Mouse (Mus musculus): ENCODE data around the gene Cfap43. TPM values are rescaled to one million over a fixed set of nuclear protein-coding genes. Genes with fewer than 3 reads are reported as not detected.

Gene Cfap43
- polyA plus RNA-seq (2016; fragmentation: Nextera tagmentation; extraction: Ambion mirVana): 1.7 and 3.2 TPM in 2 replicates

DNA sequence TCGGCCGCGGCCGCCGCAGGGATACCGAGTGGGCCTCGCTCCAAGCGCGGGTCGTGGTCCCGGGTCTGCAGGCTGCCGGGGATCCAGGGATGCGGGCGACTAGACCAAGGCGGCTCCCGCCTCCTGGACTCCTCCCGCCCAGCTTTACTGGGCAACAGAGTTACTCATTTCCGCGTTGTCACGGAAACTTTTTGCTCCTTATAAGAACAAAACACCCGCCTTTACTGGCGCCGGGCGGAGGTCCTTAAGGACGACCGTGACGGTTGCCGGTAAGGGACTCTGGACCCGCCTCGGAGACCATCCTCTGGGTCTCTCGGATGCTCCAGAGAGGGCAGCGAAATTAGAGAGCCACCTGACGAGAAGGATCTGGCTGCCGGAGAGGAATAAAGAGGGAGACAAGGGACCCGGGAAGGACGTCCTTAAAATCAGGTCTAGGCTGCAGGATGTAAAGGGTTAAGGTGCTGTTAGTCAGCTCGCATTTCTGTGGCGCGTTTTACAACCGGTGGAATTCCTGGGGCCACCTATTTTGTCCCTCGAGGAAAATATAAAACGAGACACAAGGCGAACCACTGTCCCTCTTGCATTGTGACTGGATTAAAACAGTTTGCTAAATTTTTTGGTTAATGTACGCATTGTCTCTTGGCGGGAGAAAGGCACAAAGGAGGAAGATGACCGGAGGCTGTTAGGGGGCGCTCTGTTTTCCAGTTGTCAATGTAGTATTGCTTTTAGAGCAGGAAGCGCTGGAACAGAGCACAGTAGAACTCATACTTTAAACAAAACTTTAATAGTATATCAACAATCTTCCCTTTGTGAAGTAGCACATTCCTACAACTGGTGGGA, at the start of gene Cfap43, which contains the start of gene Itprip:
TSS of gene Cfap43 (minus strand) at position 162 of the 840 bp plus-strand sequence.
TSS of gene Itprip (minus strand) at position 174 of the 840 bp plus-strand sequence.
- WGBS: under 1% methylated on average over 48 of the region's 48 CpGs
- Histone ChIP-seq H3K36me3 (no peaks in the 10 kb centered on the region), H3K4me2 (replicated peaks) (peak within 1 kb of the TSS; percentile 69), H3K9me3 (replicated peaks) (no peaks in the 10 kb centered on the region), H3K9ac (peak within 1 kb of the TSS; percentile 85), H3K4me3 (peak within 1 kb of the TSS; percentile 85), H3K4me1 (peaks cover 24% of the 10 kb centered on the region), H3K27ac (peak within 1 kb of the TSS; percentile 84), H3K27me3 (no peaks in the 10 kb centered on the region)
- ATAC-seq (ENCODE audit: low FRiP score): peak; percentile 80

DNA sequence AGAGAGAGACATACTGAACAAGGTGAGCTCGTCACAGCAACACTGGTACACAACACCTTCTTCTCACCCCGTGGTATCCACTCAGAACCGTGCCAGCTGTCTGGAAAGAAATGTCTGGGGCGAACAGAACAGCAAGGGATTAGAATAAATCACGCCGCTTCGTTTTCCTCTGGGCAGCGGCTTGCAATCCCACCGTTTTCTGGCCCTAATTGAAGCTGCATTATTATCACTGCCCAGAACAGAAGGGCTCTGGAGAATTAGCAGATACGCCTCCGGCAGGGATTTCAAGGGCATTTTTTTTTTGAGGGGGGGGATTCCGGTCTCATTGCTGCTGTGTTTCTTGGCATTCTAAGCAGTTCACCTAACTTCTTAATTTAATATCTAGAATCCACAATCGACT, 39.1 kb upstream of the Cfap43 start:
- Histone ChIP-seq H3K9me3 (replicated peaks) (no peaks in the 10 kb centered on the region), H3K4me1 (peaks cover under 1% of the 10 kb centered on the region; the same call in 1 of the 2 replicates), H3K4me2 (replicated peaks) (no peak overlapping the region), H3K4me3 (no peak overlapping the region), H3K27me3 (no peaks in the 10 kb centered on the region), H3K36me3 (no peaks in the 10 kb centered on the region), H3K9ac (no peak overlapping the region), H3K27ac (no peak overlapping the region)
- WGBS: 70% methylated on average over 13 of the region's 13 CpGs
- no peak for ATAC-seq (ENCODE audit: low FRiP score)

DNA sequence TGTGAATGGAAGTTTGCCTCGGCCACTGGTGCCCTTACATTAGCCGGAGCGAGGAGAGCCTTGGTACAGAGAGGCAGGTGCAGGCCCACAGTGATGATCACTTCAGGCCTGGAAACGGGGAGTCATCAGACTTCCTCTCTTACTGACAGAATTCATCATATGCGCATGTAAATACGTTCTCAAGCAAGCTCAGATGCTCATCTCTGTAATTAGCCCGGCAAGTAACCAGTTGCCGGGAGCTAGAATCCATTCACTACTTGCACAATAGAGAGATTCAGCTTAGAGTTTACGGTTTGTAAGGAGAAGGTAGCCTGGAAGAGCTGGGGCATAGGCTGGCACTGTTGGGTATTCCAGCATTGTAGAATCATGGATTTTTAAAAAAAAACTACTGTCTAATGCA, 34.1 kb upstream of the Cfap43 start:
- Histone ChIP-seq H3K9me3 (replicated peaks) (no peaks in the 10 kb centered on the region), H3K4me1 (peaks cover 4% of the 10 kb centered on the region; the same call in 1 of the 2 replicates), H3K4me3 (no peak overlapping the region), H3K9ac (no peak overlapping the region), H3K4me2 (replicated peaks) (no peak overlapping the region), H3K27ac (no peak overlapping the region; the same call in 1 of the 2 replicates), H3K36me3 (no peaks in the 10 kb centered on the region), H3K27me3 (no peaks in the 10 kb centered on the region)
- no peak for ATAC-seq (ENCODE audit: low FRiP score)
- WGBS: 58% methylated on average over 9 of the region's 9 CpGs

DNA sequence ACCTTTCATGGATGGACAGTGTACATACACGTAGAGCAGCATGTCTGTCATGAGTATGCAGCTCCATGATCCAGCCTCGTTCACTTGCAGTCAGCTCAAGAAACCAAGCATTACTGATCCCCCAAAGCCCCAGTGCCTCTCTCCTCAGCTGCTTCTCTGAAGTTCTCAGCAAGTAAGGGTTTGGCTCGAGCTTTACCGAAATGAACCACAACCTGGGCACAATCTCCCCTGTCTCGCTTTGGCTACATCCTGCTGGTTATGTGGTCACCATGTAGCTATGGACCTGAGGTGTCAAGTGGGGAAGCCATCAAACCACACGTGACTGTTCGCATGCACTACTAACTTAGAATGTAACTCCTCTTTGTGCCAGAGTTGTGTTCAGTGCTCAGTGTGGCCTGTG, 31.9 kb upstream of the Cfap43 start:
- no peak overlapping the region for H3K27ac ChIP-seq
- 87% methylated on average over 7 of the region's 7 CpGs for WGBS
- no peak overlapping the region for H3K9ac ChIP-seq
- peaks cover 4% of the 10 kb centered on the region; the same call in 1 of the 2 replicates for H3K4me1 ChIP-seq
- H3K27me3 ChIP-seq: no peaks in the 10 kb centered on the region
- H3K36me3 ChIP-seq: no peaks in the 10 kb centered on the region
- no peak overlapping the region for H3K4me2 ChIP-seq (replicated peaks)
- H3K9me3 ChIP-seq (replicated peaks): no peaks in the 10 kb centered on the region
- H3K4me3 ChIP-seq: no peak overlapping the region
- ATAC-seq (ENCODE audit: low FRiP score): no peak

DNA sequence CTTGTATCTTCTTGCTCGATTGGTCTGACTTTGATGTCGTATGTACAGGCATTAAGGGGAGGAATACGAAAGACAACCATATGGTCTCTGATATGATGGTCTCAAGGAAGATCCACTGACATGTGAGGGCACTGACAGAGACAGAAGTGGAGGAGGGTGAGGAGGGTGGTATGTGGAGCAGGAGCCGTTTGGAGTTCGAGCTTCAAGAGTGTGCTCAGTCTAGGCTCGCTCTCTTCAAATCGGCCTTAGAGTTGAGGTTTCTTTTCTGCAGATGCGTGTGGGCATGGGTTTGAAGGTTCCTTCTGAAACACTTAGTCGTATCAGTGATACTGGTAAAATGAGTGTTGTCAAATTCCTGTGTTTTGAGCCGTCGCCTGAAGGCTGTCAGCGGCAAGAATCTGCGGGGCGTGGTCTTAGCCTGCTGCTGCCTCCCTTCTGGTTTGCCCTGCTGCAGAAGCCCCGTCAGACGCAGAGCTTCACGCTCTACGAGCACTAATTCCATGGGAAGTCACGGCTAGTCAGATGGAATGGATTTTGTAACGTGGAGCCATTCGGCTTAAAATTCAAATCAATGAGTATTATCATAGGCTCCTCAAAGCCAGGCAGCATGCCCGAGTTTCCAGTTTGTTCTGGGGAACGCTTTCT, 27.9 kb upstream of the Cfap43 start:
- H3K4me3 ChIP-seq: no peak overlapping the region
- ATAC-seq (ENCODE audit: low FRiP score): peak; percentile 67
- no peaks in the 10 kb centered on the region for H3K27me3 ChIP-seq
- no peaks in the 10 kb centered on the region for H3K9me3 ChIP-seq (replicated peaks)
- no peaks in the 10 kb centered on the region for H3K36me3 ChIP-seq
- WGBS: 45% methylated on average over 23 of the region's 23 CpGs
- no peak overlapping the region for H3K27ac ChIP-seq
- H3K9ac ChIP-seq: no peak overlapping the region
- H3K4me1 ChIP-seq: no peaks in the 10 kb centered on the region
- peak overlapping the region; percentile 23 for H3K4me2 ChIP-seq (replicated peaks)

DNA sequence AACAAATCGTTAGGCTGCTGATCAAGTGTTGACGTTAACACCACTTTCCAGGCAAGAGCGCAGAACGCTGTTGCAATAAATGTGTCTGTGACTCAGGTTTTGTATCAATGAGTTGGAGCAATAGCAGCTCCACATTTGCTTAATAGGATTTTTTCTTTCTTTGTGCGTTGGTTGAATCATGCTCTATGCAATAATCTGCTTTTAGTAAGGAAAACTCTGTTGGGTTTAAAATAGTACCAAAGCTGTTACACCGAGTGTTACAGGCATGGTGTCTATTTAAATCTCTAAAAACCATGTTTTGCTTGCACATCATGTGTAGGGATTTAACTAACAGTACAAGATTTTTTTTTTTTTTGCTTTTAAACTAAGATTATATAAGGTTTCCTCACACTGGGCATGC, 20.3 kb upstream of the Cfap43 start:
- 91% methylated on average over 6 of the region's 6 CpGs for WGBS
- no peak overlapping the region for H3K4me2 ChIP-seq (replicated peaks)
- no peak overlapping the region for H3K9ac ChIP-seq
- no peak overlapping the region for H3K4me3 ChIP-seq
- ATAC-seq (ENCODE audit: low FRiP score): no peak
- peaks cover 10% of the 10 kb centered on the region for H3K27me3 ChIP-seq
- H3K9me3 ChIP-seq (replicated peaks): no peaks in the 10 kb centered on the region
- no peaks in the 10 kb centered on the region for H3K36me3 ChIP-seq
- H3K4me1 ChIP-seq: peaks cover 9% of the 10 kb centered on the region; the same call in 1 of the 2 replicates
- no peak overlapping the region for H3K27ac ChIP-seq

DNA sequence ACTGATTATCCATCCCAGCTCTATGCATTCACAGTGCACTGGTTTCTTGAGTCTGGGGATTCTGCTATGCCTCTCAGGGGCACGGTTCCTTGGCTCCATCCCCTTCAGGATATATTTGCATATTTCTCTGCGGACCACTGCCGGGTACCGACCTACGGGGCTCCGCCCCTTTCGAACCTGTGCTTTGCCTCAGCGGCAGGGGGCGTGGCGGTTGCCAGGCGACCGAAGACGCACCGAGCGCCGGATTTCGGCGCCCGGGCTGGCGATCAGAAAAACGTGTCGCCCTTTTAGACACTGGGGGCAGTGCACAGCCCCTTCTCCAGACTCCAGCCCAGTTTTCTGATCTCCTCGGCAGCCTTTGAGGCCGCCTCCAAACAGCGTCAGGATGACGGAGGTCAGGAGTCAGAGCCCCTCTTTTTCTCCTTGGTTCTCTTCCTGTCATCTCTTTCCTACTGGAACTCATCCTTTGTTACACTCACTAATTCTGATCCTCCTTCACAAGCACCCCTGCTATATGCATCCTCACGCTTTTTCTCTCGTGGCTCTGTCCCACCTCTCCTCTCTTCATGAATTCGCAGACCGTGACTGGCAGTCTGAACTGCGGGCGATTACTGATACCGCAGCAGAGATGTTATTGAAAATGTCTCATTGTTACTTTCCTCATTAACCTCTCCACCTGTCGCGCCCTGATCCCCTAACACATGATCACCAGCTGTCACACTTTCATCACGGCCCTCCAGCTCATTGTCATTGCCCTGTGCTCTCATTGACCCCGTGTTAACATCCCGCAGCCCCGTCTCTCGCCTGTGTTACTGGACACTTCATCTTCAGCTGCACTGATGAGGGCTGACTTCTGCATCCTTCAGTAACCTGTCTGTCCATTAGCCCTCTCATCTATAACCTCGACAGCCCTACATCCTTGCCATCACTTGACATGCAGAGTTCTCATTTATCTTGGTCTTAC, 18.6 kb upstream of the Cfap43 start, which contains the start of gene Cfap58:
TSS of gene Cfap58 (plus strand) at position 233 of the 964 bp plus-strand sequence.
- Histone ChIP-seq H3K4me3 (peak within 1 kb of the TSS; percentile 33), H3K4me2 (replicated peaks) (peak within 1 kb of the TSS; percentile 71), H3K27me3 (peaks cover 10% of the 10 kb centered on the region), H3K9me3 (replicated peaks) (no peaks in the 10 kb centered on the region), H3K27ac (peak within 1 kb of the TSS; percentile 49), H3K36me3 (no peaks in the 10 kb centered on the region), H3K9ac (0 out of 2 replicates have a peak within 1 kb of the TSS, but pooled peaks have one; percentile 24), H3K4me1 (peaks cover 9% of the 10 kb centered on the region; the same call in 1 of the 2 replicates)
- peak; percentile 88 for ATAC-seq (ENCODE audit: low FRiP score)
- WGBS: 3% methylated on average over 41 of the region's 41 CpGs

DNA sequence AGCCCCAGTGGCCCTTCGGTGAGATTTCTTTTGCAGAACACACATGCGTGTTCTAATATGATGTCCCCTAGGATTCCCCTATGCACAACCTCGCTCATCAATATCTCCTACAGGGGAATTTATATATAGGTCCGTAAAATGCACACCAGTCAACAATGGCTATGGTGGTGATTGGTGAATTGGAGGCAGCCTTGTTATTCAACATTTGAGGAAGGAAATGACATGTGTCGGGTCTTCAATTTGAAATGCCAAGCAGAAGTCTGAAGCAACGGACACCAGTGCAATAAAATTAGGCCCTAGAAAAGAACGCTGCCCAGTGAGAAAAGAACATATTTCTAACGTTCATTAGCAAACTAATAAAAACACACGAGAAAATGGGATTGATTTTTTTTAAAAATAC, 17.9 kb upstream of the Cfap43 start:
- Histone ChIP-seq H3K36me3 (no peaks in the 10 kb centered on the region), H3K4me3 (0 out of 2 replicates have a peak overlapping the region, but pooled peaks have one; percentile 33), H3K27me3 (peaks cover 10% of the 10 kb centered on the region), H3K4me1 (peaks cover 9% of the 10 kb centered on the region; the same call in 1 of the 2 replicates), H3K9ac (no peak overlapping the region), H3K9me3 (replicated peaks) (no peaks in the 10 kb centered on the region), H3K27ac (no peak overlapping the region), H3K4me2 (replicated peaks) (peak overlapping the region; percentile 71)
- no peak for ATAC-seq (ENCODE audit: low FRiP score)
- WGBS: 63% methylated on average over 9 of the region's 9 CpGs

DNA sequence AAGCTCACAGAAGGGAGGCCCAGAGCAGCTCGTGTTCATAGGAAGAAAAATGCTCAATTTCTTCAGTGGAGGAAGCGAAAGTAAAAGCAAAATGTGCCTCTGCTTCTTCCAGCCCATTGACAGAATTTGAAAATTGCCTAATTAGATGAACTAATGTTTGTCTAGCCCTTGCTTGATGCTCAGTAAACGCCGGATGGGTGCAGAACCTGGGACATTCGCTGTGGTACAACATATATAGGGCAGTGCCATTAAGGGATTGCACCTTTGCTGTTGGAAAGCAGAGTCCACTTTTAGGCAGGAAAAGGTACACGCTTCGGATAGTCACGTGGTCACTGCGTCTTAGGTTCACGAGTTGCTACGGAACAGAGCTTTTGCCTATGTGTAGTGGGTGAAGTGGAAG, 17.4 kb upstream of the Cfap43 start:
- H3K27me3 ChIP-seq: peaks cover 10% of the 10 kb centered on the region
- H3K4me3 ChIP-seq: no peak overlapping the region
- WGBS: 89% methylated on average over 11 of the region's 11 CpGs
- no peaks in the 10 kb centered on the region for H3K36me3 ChIP-seq
- no peak overlapping the region for H3K9ac ChIP-seq
- H3K4me1 ChIP-seq: peaks cover 9% of the 10 kb centered on the region; the same call in 1 of the 2 replicates
- no peak for ATAC-seq (ENCODE audit: low FRiP score)
- no peak overlapping the region for H3K27ac ChIP-seq
- H3K4me2 ChIP-seq (replicated peaks): no peak overlapping the region
- no peaks in the 10 kb centered on the region for H3K9me3 ChIP-seq (replicated peaks)

DNA sequence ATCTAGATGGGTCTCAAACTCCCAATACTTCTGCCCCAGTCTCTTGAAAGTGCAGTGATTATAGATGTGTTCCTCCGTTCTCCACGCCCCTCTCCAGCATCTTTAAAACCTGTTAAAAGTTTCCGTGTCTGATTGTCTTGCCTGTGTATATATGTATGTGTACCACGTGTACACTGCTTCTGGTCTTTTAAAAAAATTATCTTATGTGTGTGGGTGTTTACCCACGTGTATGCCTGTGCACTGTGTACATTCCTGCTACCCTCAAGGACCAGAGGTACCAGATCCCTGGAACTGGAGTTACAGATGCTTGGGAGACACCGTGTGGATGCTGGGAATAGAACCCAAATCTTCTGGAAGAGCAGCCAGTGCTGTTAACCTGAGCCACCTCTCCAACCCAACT, 16.4 kb upstream of the Cfap43 start:
- no peak overlapping the region for H3K4me3 ChIP-seq
- WGBS: 84% methylated on average over 6 of the region's 6 CpGs
- ATAC-seq (ENCODE audit: low FRiP score): no peak

DNA sequence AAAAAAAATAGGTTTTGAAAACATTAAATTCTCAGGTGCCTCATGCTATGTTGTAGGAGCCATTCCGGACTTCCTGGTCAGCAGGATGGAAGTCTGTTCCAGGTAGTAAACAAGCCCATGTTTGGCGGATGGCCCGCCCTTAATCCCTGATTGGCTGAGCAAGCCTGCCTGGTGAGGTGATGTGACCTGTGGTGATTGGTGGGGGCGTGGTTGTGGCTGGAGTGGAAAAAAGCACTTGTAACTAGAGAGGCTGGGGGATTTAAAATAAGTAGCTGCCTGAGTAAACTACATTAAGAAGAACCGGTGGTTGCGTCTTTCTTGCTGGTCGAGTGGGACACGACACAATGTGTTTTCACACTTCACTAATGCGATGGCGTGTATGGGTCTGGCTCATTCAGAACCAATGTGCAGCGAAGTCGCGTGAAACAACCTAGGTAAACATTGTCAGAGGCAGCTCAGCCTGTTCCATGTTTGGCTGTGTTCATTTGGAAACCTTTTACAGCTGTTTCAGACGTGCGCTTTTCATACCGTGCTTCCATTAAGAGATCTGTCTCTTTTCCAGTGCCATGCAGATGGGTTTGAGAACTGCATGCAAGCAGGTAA, 15.7 kb upstream of the Cfap43 start:
- no peak overlapping the region for H3K27ac ChIP-seq
- H3K36me3 ChIP-seq: no peaks in the 10 kb centered on the region
- H3K27me3 ChIP-seq: peaks cover 7% of the 10 kb centered on the region
- ATAC-seq (ENCODE audit: low FRiP score): no peak
- WGBS: 74% methylated on average over 16 of the region's 16 CpGs
- no peak overlapping the region for H3K4me3 ChIP-seq
- peaks cover 9% of the 10 kb centered on the region; the same call in 1 of the 2 replicates for H3K4me1 ChIP-seq
- no peak overlapping the region for H3K9ac ChIP-seq
- no peak overlapping the region for H3K4me2 ChIP-seq (replicated peaks)
- H3K9me3 ChIP-seq (replicated peaks): no peaks in the 10 kb centered on the region

More for the DNA sequence above, 16.4 kb upstream of the Cfap43 start:
- peaks cover 9% of the 10 kb centered on the region; the same call in 1 of the 2 replicates for H3K4me1 ChIP-seq
- no peaks in the 10 kb centered on the region for H3K36me3 ChIP-seq
- no peak overlapping the region for H3K4me2 ChIP-seq (replicated peaks)
- no peak overlapping the region for H3K27ac ChIP-seq
- H3K27me3 ChIP-seq: peaks cover 10% of the 10 kb centered on the region
- no peak overlapping the region for H3K9ac ChIP-seq
- H3K9me3 ChIP-seq (replicated peaks): no peaks in the 10 kb centered on the region

All from hindbrain, embryonic 12.5 days (tissue).